8 mouse cellular contexts compared by ENCODE assay signal in genomic region chr5:136840036-136840435, GRCm38 (mm10). TPM values are rescaled to one million over a fixed set of nuclear protein-coding genes. Genes with fewer than 3 reads are reported as not detected.
DNase-seq lines count a peak whose midpoint lies in the region; ATAC-seq and TF ChIP-seq lines count a peak whose summit lies in the region.
"Had no signal": no experiment of that assay in that cellular context is flagged by ENCODE, and none has a peak within 500 bp of the region (broad histone marks: within the 10 kb centered on the region; RNA-seq: fewer than 3 reads in every experiment).

No protein-coding gene starts in this region.

- H3K9me3 ChIP-seq in midbrain, embryonic 14.5 days (ENCODE audit: control insufficient read depth, low read length): no peaks in the 10 kb centered on the region
- no peaks in the 10 kb centered on the region for H3K9me3 ChIP-seq in midbrain, embryonic 15.5 days
- 0 out of 2 replicates have a peak, but pooled peaks cover 2% of the 10 kb centered on the region for H3K9me3 ChIP-seq in embryonic facial prominence, embryonic 12.5 days
- H3K9me3 ChIP-seq in liver, postnatal 0 days (ENCODE audit: low read length): no peaks in the 10 kb centered on the region

- no peak for TF ChIP-seq EP300 in liver, postnatal 0 days (IDR thresholded peaks at IDR 0.05; ENCODE audit: low read depth)

- DNase-seq in midbrain, embryonic 14.5 days: peak; percentile 56
- peak; percentile 54 to 62 for DNase-seq in adrenal gland, adult 18-20 months (ENCODE audit: low spot score in 2 of 2)
- peak; percentile 11 to 44 for DNase-seq in kidney, adult 8-10 months
- DNase-seq in liver, postnatal 0 days: peak; percentile 75
- peak; percentile 14 to 76 for DNase-seq in spleen, postnatal 10 days (ENCODE audit: low spot score in 2 of 2)

- no peaks in the 10 kb centered on the region for H3K27me3 ChIP-seq in midbrain, embryonic 14.5 days (ENCODE audit: control insufficient read depth, insufficient read depth, low read length)
- no peaks in the 10 kb centered on the region for H3K27me3 ChIP-seq in midbrain, embryonic 15.5 days (replicated peaks)
- H3K27me3 ChIP-seq in embryonic facial prominence, embryonic 12.5 days: no peaks in the 10 kb centered on the region
- H3K27me3 ChIP-seq in liver, postnatal 0 days (ENCODE audit: insufficient read depth, low read length): no peaks in the 10 kb centered on the region

- no peak overlapping the region for H3K9ac ChIP-seq in midbrain, embryonic 14.5 days (replicated peaks; ENCODE audit: low read length)
- H3K9ac ChIP-seq in midbrain, embryonic 15.5 days: no peak overlapping the region
- H3K9ac ChIP-seq in embryonic facial prominence, embryonic 12.5 days: no peak overlapping the region
- H3K9ac ChIP-seq in liver, postnatal 0 days (replicated peaks): no peak overlapping the region

- H3K4me1 ChIP-seq in midbrain, embryonic 14.5 days (ENCODE audit: control insufficient read depth, insufficient read depth, low read length): no peaks in the 10 kb centered on the region
- H3K4me1 ChIP-seq in midbrain, embryonic 15.5 days: no peaks in the 10 kb centered on the region
- H3K4me1 ChIP-seq in embryonic facial prominence, embryonic 12.5 days: peaks cover 26% of the 10 kb centered on the region
- no peaks in the 10 kb centered on the region for H3K4me1 ChIP-seq in liver, postnatal 0 days (ENCODE audit: insufficient read depth)

- WGBS in midbrain, embryonic 14.5 days: 8% methylated on average over 8 of the region's 8 CpGs
- WGBS in midbrain, embryonic 15.5 days: 5% methylated on average over 8 of the region's 8 CpGs
- 9% methylated on average over 8 of the region's 8 CpGs for WGBS in embryonic facial prominence, embryonic 12.5 days
- 7% methylated on average over 8 of the region's 8 CpGs for WGBS in liver, postnatal 0 days (ENCODE audit: insufficient replicate concordance)

- H3K4me2 ChIP-seq in midbrain, embryonic 14.5 days (ENCODE audit: low read length): no peak overlapping the region
- H3K4me2 ChIP-seq in midbrain, embryonic 15.5 days: no peak overlapping the region
- no peak overlapping the region for H3K4me2 ChIP-seq in embryonic facial prominence, embryonic 12.5 days (replicated peaks)
- no peak overlapping the region for H3K4me2 ChIP-seq in liver, postnatal 0 days (ENCODE audit: low read depth, low read length)

- H3K27ac ChIP-seq in midbrain, embryonic 14.5 days (replicated peaks; ENCODE audit: low read depth, low read length): no peak overlapping the region
- no peak overlapping the region for H3K27ac ChIP-seq in midbrain, embryonic 15.5 days
- H3K27ac ChIP-seq in embryonic facial prominence, embryonic 12.5 days: peak overlapping the region; percentile 17; the same call in 1 of the 2 replicates
- no peak overlapping the region for H3K27ac ChIP-seq in liver, postnatal 0 days (ENCODE audit: low read depth)

- TF ChIP-seq CTCF in liver, postnatal 0 days (IDR thresholded peaks at IDR 0.05; ENCODE audit: low read depth): peak; percentile 86

- no peak for ATAC-seq in midbrain, embryonic 14.5 days (ENCODE audit: low FRiP score, low TSS enrichment)
- ATAC-seq in midbrain, embryonic 15.5 days (replicated peaks): no peak
- no peak for ATAC-seq in embryonic facial prominence, embryonic 12.5 days (ENCODE audit: insufficient number of reproducible peaks, insufficient read depth, low FRiP score, low TSS enrichment)
- no peak for ATAC-seq in liver, postnatal 0 days

- H3K4me3 ChIP-seq in midbrain, embryonic 14.5 days (replicated peaks; ENCODE audit: low read depth, low read length): no peak overlapping the region
- H3K4me3 ChIP-seq in midbrain, embryonic 15.5 days: no peak overlapping the region
- no peak overlapping the region for H3K4me3 ChIP-seq in embryonic facial prominence, embryonic 12.5 days
- H3K4me3 ChIP-seq in liver, postnatal 0 days (ENCODE audit: low read depth, low read length): no peak overlapping the region

- no peaks in the 10 kb centered on the region for H3K36me3 ChIP-seq in midbrain, embryonic 14.5 days (ENCODE audit: control insufficient read depth, insufficient read depth, low read length)
- H3K36me3 ChIP-seq in midbrain, embryonic 15.5 days (replicated peaks): no peaks in the 10 kb centered on the region
- H3K36me3 ChIP-seq in embryonic facial prominence, embryonic 12.5 days: peaks cover 55% of the 10 kb centered on the region
- H3K36me3 ChIP-seq in liver, postnatal 0 days (replicated peaks; ENCODE audit: insufficient read depth, low read length): no peaks in the 10 kb centered on the region

RNA-seq across cellular contexts. Expression of gene Col26a1, which starts 43.0 kb away (rescaled TPM):
- polyA plus RNA-seq in midbrain, embryonic 14.5 days (2014; fragmentation: Nextera tagmentation; extraction: Ambion mirVana): 8.3 and 16.2 TPM in 2 replicates
- 31.6 and 34.3 TPM in 2 replicates for polyA plus RNA-seq in midbrain, embryonic 15.5 days (2015; fragmentation: Nextera tagmentation; extraction: Ambion mirVana)
- total RNA-seq in adrenal gland, adult 18-20 months (2021): under 1 TPM in 1 of 2 experiments, not detected in 1; 0.60 TPM
- polyA plus RNA-seq in embryonic facial prominence, embryonic 12.5 days (2016; fragmentation: Nextera tagmentation; extraction: Ambion mirVana): 239 and 242 TPM in 2 replicates
- polyA plus RNA-seq in liver, postnatal 0 days (2015; fragmentation: Nextera tagmentation; extraction: Ambion mirVana): 0.12 TPM in 1 of 2 replicates, not detected in the other
- total RNA-seq: neutrophil, adult 5-6 weeks had no signal
